Mouse (Mus musculus): ENCODE measurements around the gene Atp6v0d1.
A peak's percentile ranks its signal among the peaks of the same experiment; 100 is the strongest.
"Not testable (repeated sequence)": the region's sequence is repeated elsewhere in the genome, so short reads cannot be mapped to it uniquely, and the experiment has no call there.

The Atp6v0d1 gene

GRCm38 (mm10) chr8:105565952-105566702, at the start of gene Atp6v0d1:
TSS of gene Atp6v0d1 (minus strand) at chr8:105566047.
- peak; percentile 99 for DNase-seq

GRCm38 (mm10) chr8:105613830-105614511, 48.1 kb upstream of the Atp6v0d1 start:
- DNase-seq, result peak; percentile 81 to 83

- DNase-seq, result peak in 1 of 2 experiments; percentile 24
Observed at GRCm38 (mm10) chr8:105613037-105613436, 47.2 kb upstream of the Atp6v0d1 start.

- no peak for DNase-seq
Observed at GRCm38 (mm10) chr8:105611836-105612235, 46.0 kb upstream of the Atp6v0d1 start.

GRCm38 (mm10) chr8:105609771-105610170, 43.9 kb upstream of the Atp6v0d1 start:
- DNase-seq, result no peak

GRCm38 (mm10) chr8:105609355-105609754, 43.5 kb upstream of the Atp6v0d1 start:
- DNase-seq, result no peak

GRCm38 (mm10) chr8:105607684-105608083, 41.8 kb upstream of the Atp6v0d1 start:
- DNase-seq, result peak; percentile 32 to 64

GRCm38 (mm10) chr8:105607062-105607461, 41.2 kb upstream of the Atp6v0d1 start:
- DNase-seq, result no peak

- DNase-seq, result peak; percentile 77 to 86
Observed at GRCm38 (mm10) chr8:105606189-105607023, 40.6 kb upstream of the Atp6v0d1 start.

GRCm38 (mm10) chr8:105605491-105606188, 39.8 kb upstream of the Atp6v0d1 start:
- DNase-seq, result peak; percentile 55 to 64

GRCm38 (mm10) chr8:105604804-105605381, 39.0 kb upstream of the Atp6v0d1 start, which contains the start of gene Ripor1:
TSS of gene Ripor1 (plus strand) at chr8:105605255.
- peak; percentile 84 to 89 for DNase-seq

- not testable (repeated sequence) for DNase-seq
Observed at GRCm38 (mm10) chr8:105602540-105602939, 36.7 kb upstream of the Atp6v0d1 start.

- no peak for DNase-seq
Observed at GRCm38 (mm10) chr8:105601301-105601700, 35.5 kb upstream of the Atp6v0d1 start.

GRCm38 (mm10) chr8:105598777-105599176, 32.9 kb upstream of the Atp6v0d1 start:
- no peak for DNase-seq

- DNase-seq, result peak; percentile 57 to 76
Observed at GRCm38 (mm10) chr8:105596362-105597034, 30.7 kb upstream of the Atp6v0d1 start.

- DNase-seq, result no peak
Observed at GRCm38 (mm10) chr8:105594451-105595242, 28.8 kb upstream of the Atp6v0d1 start.

GRCm38 (mm10) chr8:105593859-105594258, 28.0 kb upstream of the Atp6v0d1 start:
- no peak for DNase-seq

- no peak for DNase-seq
Observed at GRCm38 (mm10) chr8:105592431-105592830, 26.6 kb upstream of the Atp6v0d1 start.

- DNase-seq, result no peak
Observed at GRCm38 (mm10) chr8:105579719-105580118, 13.9 kb upstream of the Atp6v0d1 start.

- no peak for DNase-seq
Observed at GRCm38 (mm10) chr8:105575538-105575937, 9.7 kb upstream of the Atp6v0d1 start.

- DNase-seq, result no peak
Observed at GRCm38 (mm10) chr8:105574741-105575140, 8.9 kb upstream of the Atp6v0d1 start.

Data from thymus, adult 18-20 months (tissue).